Mouse (Mus musculus) kidney, postnatal 25 days (tissue): ENCODE measurements around the gene B3glct.
A peak's percentile ranks its signal among the peaks of the same experiment; 100 is the strongest.

ENCODE experiments used
- DNase-seq, 2 experiments: peaks; one replicate each; pipeline ENCODE4 v3.0.0; 2021; ENCODE audit warnings: mixed read lengths in 2 of 2

B3glct gene

DNA sequence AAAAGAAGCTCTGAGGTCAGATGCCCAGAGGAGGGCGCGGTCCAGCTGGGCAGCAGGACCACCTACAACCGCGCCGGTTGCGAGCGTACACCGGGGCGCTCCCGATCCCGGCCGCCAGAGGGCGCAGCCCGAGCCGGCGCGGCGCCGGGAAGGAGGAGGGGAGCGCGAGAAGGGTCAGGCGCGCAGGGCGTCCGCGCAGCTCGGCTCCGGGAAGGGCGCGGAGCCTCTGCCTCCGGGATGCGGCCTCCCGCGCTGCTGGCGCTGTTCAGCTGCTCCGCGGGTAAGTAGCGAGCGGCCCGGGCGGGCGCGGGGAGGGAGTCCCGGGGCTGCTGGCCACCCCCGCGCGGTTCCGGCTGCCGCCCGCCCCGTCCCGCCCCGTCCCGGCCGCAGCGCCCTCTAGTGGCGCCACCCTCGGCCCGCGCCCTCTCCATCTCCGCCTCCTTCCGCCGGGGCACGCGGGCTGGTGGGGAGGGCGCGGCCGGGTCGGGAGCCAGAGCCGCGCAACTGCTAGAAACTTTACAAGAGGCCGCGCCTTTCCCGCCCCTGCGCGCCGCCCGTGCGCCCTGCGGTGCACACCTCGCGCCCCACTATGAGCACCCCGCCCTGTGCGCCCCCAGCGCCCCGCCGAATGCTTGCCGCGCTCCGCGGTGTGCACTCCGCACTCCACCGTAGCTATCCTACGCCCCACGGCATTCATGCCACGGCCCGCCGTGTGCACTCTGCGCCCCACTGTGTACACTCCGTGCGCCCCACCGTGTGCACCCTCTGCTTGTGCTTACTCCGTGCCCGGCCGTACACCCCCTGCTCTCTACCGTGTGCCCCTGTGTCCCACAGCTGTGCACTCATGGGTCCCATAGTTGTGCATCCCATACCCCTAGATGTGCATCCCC lies at the start of gene B3glct:
TSS of gene B3glct (plus strand) at position 131 of the 890 bp plus-strand sequence.
- peak; percentile 84 to 87 for DNase-seq

DNA sequence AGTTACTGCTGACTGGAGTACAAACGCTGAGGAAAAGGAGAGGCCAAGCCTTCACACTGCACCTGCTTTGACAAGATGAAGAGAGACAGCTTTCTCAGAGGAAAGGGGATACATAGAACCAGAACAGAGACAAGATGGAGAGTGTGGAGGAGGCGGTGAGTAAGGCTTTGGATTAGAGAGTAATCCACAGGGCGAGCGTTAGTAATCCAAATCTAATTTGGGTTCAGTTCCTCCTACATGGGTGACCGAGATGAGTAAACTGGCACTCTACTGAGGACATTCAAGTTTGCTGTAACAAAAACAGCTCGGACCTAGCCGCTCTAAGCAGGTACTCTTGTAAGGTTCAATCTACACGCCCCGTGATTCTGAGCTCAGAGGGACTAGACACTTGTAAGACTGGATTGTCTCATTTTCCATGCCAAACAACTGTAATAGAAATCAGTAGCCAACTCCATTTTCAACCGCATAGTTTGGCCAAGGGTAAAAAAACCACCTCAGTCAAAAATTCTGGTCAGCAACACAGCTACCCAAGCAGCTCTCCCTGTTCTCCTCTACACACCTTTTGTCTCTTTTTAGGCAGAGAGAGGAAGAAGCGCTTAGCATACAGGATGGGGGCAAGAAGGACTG lies 43.5 kb upstream of the B3glct start:
- DNase-seq = no peak

DNA sequence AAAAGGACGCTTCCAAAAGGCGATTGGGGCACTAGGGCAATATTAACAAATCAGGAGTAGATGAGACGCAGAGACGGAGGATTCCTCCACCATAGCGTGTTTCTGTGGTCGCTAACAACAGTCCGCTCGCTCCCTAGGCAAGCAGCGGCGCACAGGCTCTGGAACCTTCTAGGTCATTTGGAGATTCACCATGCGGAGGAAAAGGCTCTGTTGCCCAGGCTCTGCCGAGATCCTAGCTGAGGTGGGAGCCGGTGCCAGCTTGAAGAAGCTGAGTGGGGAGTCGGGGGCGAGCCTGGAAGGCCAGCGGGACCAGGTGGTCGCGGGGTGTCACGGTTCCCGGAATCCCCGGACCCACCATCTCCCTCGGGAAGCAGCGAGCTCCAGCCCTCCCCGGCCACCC lies 42.5 kb upstream of the B3glct start:
- peak in 1 of 2 experiments; percentile 42 for DNase-seq

DNA sequence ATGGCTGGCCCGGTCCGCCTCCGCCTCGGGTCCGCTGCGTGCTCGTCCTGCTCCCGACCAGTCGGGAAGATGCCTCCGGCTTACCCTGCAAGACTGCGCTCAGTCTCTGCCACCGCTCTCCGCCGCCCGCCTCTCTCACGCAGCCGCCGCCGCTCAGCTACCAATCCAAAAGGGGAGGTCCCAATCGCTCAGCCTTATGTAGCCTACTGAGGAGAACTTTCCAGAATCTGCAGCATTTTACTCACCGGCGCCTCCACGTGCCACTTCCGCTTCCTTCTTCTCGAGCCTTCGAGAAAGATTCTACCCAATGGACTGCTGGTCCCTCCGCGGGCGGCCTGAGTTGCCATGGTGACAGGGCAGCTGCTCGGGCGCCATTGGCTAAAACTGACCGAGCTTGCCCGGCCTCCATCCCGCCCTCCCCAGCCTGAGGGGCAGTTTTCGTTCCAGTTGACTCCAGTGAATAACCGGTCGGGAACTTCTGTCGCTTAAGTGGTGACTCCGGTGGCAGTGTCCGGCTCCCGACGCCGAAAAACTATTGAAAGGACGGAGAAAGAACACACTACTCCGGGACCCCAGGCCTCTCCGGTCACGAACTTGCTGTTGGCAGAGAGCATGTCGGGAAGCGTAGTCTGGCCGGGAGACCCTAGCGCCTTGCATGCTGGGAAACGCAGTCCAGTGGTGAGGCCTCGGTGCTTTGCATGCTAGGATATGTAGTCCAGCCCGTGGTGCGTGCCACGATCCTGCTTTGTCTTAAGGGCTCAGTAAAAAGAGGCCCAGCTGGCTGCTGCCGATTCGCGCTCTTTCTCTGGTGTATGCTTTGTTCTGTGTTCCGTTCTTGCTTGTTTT lies 41.7 kb upstream of the B3glct start, which contains the start of gene Hsph1:
TSS of gene Hsph1 (minus strand) at position 302 of the 846 bp plus-strand sequence.
- peak; percentile 98 to 99 for DNase-seq

DNA sequence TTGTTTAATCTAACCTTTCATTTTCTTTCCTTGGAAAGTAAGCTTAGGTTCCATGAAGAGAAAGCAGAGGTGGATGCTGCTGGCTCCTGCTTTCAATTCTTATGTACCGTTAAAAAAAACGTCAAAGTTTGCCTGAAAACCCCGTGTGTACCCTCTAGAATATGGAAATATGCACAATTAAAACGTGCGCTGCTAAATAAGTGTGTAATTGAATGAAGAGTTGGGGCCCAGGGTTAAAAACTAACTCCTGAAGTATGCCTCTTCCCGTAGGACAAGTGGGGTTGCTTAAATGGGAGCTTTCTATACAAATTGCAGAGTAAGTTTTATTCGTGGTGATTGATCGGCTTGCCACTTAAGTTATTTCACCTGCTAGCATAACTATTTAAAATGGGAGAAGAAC lies 40.7 kb upstream of the B3glct start:
- DNase-seq = no peak

DNA sequence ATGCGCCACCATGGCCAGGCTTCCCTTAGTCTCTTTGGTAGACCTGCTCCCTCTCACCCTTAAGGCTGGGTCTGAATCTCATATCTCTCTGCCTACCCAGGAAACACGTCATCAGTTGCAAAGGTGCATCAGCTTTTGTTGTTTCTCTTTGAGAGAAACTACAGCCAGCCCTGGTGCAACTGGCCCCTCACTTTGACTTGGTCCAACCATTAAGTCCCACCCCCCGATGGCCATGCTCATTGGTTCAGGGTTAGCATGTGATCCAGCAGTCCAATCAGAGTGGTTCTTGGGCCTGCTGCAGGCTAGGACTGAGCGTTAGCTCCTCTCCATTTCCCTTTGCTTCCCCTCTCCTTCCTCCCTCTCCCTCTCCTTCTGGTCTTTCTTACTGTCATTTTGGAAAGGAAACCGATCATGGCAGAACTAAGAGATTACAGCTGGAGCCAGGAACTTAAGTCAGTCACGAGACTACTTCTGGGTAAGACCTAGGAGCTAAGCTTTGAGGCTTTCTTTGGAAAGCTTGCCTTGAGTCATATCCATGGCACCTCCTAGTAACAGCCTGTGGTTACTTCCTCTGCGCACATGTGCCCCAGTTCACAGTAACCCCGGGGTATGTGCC lies 36.6 kb upstream of the B3glct start:
- no peak for DNase-seq

DNA sequence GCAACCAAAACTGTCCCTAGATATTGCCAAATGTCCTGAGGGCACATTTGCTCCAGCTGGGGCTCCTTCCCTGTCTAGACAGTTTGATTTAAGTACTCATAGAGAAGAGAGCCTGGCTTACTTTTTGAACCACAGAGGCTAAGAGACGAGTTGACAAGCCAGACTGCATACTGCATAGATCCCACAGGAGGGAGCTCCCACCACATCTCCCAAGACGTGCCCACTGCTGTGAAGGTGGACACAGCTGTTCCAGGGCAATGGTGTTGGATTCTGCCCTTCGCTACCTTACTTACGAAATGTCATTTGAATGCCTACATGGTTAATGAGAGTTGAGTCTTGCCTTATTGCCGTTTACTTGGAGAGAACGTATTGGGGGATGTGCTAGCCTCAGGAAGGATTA lies 35.7 kb upstream of the B3glct start:
- DNase-seq = no peak

DNA sequence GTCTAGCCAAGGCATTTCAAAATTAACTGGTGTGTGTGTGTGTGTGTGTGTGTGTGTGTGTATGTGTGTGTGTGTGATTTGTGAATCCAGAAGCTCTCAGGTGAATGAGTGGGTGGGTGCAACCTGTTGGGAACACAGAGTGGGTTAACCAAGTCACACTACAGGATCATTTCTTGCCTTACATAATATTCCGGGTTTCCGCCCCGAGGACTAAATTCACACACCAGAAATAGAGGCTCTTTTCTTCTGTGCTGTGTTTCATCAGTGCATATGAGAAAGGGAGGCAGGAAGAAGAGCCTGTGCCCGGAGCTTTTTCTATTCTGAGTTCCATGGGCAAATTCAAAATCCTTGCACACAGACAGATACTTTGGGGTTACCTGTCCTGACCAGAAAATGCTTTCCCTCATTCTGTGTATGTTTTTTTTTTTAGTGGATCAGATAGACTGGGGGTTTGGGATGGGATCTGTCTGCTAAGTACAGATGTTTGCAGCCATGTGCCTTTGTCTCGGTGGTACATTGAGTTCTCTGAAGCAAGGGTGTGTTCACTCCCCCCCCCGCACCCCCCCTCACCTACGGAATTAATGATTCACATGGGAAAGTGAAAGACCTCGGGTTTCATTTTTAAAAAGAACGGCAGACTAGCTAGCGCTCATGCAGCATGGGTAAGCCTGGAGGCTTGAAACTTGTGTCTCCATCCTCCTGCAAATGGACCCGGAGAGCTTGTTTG lies 35.1 kb upstream of the B3glct start:
- no peak for DNase-seq

DNA sequence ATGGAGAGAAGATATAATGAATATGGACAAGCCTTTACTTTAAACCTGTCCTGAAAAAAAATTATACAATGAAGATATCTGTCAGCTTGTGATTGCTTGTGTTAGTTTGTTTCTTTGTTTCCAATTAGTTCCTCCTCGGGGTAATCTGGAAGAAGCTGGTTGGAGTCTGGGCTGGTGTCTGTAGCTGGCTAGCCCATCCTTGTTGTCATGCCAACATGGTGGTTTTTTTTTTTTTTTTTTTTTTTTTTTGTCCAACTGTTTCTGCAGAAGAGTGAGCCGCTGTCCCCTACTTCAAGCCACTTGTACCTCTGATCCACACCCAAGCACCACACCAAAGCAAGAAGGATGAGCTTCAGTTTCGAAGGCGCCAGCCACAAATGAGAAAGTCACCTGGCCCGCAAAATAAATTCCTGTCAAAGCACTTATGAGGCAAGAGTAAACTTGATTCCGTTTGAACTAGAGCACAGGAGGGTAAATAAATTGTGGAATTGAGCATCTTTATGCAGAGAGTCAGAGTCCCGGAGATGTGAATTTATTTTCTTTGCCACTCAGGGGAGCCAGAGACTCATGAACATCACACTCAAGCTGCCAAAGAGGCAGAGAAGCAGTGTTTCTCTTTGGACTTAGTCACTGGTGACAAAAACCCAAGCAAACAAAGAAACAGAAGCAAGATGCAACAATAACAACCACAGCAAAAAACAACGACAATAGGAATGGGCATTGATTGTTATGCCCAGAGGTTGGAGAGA lies 30.5 kb upstream of the B3glct start:
- no peak for DNase-seq

DNA sequence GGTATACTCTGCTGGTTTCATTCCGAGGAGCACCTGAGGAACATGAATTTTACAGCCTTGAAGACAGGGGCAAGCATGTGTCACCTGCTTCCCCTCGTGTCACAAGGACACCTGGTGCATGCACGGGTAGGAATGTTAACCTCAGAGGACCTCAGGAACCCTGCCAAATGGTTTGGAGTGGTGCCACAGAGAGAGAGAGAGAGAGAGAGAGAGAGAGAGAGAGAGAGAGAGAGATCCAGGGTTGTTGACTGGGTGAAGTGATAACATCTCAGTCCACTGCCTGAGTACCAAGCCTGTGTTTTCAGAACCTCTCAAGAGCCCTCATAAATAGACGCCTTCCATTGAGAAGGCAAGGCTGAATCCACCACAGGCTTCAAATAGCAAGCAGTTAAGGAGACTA lies 29.8 kb upstream of the B3glct start:
- peak; percentile 53 to 54 for DNase-seq

DNA sequence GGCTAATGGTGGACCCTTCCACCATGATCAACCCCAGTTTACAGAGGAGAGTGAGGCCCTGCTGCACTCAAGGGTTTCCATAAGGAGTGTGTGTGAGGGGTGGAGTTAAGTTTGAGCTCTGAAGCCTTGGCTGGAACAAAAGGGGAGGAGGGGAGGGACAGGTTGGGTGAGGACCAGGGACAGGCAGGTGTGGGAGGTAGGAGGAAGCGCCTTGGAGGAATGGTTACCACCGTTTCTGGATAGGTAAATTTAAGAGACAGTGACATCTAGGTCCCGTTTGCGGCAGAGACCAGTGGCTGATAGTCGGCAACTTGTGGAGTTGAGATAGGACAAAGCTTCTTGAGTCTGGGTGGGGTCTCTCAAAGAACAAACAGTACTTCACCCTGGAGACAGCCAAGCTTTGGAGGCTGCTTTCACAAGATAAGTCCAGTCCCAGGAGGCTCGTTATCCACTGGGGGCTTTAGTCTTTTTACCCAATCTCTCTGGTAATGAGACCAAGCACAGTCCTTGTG lies 29.1 kb upstream of the B3glct start:
- no peak for DNase-seq

DNA sequence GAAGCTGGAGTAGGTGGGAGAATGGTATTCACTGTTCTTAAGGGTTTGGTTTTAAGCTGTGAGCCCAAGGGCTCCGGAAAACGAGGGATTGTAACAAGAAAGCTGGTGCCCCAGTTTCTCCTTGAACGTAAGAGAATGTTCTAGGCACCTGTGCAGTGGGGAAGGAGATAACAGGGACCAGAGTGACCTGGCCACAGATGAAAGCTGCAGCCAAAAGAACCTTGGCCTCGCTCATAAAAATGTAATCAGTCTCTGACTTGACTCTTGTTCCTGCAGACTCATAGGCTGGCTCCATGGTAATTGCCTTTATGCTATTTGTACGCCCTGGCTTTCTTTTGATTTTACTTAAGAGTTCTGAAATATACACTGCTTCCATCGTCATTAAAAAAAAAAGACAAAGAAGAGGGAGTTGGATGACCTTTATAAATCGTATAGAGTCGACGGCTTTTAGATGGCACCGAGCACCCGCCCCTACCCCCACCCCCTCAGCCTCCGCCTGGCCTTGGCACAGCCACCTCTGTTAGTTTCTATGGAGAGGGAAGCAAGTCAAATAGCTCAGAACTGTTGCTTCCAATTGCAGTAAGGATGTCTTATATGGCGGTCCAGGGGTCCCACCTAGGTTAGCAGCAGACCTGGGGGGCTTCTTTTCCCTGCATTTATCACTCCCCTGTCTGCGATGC lies 28.4 kb upstream of the B3glct start:
- DNase-seq = no peak

DNA sequence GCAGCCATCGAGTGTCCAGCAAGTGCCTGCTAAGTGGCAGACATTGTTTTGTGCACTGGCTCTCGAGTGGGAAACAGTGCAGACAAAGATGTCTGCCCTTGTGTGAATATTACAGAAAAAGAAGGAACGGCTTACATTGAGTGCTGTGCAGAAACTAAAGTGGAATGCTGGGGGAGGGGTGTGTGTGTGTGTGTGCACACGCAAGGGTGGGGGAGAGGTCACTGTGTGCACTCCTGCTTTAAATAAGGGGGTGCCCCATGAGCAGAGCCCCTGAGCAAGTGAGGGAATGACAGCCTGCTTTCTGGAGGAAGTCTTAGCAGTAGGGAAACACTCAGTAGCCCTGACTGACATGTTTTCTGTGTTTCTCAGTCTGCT lies 27.9 kb upstream of the B3glct start:
- no peak for DNase-seq

DNA sequence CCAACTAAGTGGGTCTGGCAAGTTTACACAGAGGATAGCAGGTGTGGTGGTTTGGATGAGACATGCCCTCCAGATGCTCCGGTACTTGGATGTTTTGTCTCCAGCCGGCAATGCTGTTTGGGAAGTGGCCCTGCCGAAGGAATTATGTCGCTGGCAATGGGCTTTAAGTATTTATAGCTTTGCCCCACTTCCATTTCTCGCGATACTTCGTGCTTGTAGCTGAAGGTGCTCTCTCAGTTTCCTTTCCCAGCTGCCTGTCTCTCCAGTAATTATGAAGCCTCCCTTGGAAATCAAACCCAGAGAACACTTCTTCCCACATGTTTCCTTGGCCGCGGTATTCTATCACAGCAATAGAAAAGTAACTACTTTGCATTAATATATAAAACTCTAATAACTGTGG lies 22.4 kb upstream of the B3glct start:
- DNase-seq = no peak

DNA sequence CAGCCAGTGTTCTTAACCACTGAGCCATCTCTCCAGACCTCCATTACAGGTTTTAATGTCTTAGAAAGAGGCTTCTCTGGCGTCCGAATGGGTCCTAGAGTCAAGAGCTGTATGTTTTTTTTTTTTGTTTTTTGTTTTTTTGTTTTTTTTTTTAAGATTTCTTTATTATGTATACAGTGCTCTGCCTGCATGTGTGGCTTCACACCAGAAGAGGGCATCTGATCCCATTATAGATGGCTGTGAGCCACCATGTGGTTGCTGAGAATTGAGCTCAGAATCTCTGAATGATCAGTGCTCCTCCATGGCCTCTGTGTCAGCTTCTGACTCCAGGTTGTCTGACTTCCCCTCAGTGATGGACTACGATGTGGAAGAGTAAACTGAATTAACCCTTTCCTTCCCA lies 20.0 kb upstream of the B3glct start:
- no peak for DNase-seq

DNA sequence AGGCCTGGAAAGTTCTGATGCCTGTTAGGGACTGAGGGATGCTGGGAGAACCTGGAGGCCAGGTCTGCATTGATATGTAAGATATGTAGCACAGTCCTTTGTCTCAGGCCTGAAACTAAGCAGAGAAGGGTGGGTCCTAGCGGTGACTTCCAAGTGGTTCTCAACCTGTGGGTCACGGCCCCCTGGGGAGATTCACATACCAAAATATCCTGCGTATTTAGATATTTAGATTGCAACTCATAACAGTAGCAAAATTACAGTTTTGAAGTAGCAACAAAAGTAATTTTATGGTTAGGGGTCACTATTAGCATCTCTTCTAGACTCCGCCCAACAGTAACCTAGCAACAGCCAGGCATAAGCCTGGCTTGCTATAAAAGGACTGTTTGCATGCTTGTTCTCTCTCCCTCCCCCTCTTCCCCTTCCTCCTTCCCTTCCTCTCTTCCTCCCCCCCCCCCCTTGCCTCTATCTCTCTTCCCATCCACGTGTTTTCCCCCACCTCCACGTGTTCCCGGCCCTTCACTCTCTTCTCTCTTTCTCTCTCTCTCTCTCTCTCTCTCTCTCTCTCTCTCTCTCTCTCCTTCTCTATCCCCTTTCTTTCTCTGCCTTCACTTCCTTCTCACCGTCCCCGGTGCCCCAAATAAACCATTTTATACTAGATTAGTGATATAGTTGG lies 19.2 kb upstream of the B3glct start:
- no peak for DNase-seq

DNA sequence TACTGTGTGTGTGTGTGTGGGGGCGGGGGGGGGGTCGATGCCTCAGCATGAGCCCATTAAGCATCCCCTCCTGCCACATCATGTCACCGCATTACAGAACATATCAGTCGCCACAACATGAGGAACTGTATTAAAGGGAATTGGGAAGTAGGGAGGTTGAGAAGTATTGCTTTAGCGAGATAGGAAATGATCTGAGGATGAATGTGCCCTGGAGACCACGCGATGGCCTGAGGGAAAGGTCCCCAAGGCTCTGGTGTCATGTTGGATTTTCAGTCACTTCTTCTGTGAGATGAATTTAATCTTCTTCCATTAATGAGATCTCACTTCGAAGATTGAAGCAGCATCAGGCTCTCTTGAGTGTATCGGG lies 18.6 kb upstream of the B3glct start:
- DNase-seq = no peak

DNA sequence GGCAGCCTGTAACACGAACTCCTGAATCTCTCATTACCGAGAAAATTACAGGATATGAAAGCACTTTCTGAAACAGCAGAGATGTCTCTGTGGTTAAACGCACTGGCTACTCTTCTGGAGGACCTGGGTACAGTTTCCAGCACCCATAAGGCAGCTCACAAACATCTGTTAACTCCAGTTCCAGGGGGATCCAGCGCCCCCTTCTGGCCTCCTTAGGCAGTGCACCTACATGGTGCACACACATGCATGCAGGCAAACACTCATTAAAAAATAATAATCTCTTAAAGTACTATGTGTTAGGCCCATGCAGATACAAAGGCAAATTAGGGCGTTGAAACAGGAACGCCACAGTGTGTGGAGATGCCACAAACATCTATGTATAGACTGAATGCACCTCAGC lies 16.6 kb upstream of the B3glct start:
- no peak for DNase-seq

DNA sequence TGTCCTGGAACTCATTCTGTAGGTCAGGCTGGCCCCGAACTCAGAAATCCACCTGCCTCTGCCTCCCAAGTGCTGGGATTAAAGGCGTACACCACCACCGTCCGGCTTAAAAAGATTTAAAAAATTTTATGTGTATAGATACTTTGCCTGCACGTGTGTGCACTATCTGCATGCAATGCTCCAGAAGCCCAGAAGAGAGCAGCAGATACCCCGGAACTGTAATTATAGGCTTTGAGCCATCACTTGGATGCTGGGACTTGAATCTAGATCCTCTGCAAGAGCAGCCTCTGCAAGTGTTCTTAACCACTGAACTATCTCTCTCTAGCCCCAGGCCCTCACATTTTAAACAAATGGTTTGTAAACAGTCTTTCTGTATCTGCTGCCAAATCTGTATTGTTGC lies 15.1 kb upstream of the B3glct start:
- DNase-seq = no peak

DNA sequence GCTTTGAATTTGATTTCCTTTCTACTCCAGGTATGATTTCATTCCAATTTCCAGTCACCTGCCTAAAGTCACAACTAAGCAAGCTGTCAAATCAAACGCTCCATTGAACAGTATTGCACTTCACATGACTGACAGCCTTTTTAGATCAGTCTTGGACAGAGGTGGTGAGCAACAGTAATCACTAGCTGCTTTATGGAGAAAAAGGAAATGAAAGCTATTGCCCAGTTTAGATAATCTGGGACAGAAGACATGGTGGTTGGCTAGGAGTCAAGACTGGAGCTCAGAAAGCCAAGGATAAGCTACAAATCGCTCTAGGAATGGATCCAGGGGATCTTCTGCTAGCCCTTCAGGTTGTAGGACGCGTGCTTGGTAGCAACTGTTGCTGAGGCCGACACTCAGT lies 14.6 kb upstream of the B3glct start:
- no peak for DNase-seq
